Mouse (Mus musculus) intestine, postnatal 0 days (tissue): Measurements from ENCODE around the gene Hoxc9. TPM values are rescaled to one million over a fixed set of nuclear protein-coding genes. Genes with fewer than 3 reads are reported as not detected.

Experiments
- ATAC-seq: fragments of 200-750 bp; cut with Nextera tagmentation; 2 replicates; pipeline ENCODE4 v1.8.0; 2017; ENCODE audit warnings: mild to moderate bottlenecking, moderate TSS enrichment, moderate library complexity
- H3K27ac ChIP-seq: fragments of 300-500 bp; sonication (generic); 2 replicates; pipeline ENCODE4 v1.5.1; 2014; ENCODE audit warnings: mild to moderate bottlenecking, low read depth, low read length, moderate library complexity
- H3K27me3 ChIP-seq: fragments of 300-500 bp; sonication (generic); replicated peaks from 2 replicates; pipeline ENCODE4 v1.6.1; 2014; ENCODE audit warnings: low read length, mixed read lengths; ENCODE audit not compliant: control insufficient read depth, insufficient read depth
- H3K36me3 ChIP-seq: fragments of 300-500 bp; sonication (generic); 2 replicates; pipeline ENCODE4 v1.6.1; 2014; ENCODE audit warnings: mild to moderate bottlenecking, moderate library complexity; ENCODE audit not compliant: control insufficient read depth, insufficient read depth
- H3K4me1 ChIP-seq: fragments of 300-500 bp; sonication (generic); replicated peaks from 2 replicates; pipeline ENCODE4 v1.6.1; 2014; ENCODE audit warnings: antibody characterized with exemption, low read length, mixed read lengths; ENCODE audit not compliant: control insufficient read depth, insufficient read depth
- H3K4me2 ChIP-seq: fragments of 300-500 bp; sonication (generic); replicated peaks from 2 replicates; pipeline ENCODE4 v1.6.1; 2014; ENCODE audit warnings: low read depth, mild to moderate bottlenecking, moderate library complexity
- H3K4me3 ChIP-seq: fragments of 300-500 bp; sonication (generic); 2 replicates; pipeline ENCODE4 v1.5.1; 2014; ENCODE audit warnings: low read depth, low read length
- H3K9ac ChIP-seq: fragments of 300-500 bp; sonication (generic); 2 replicates; pipeline ENCODE4 v1.6.1; 2014; ENCODE audit warnings: mild to moderate bottlenecking, low read depth, low read length
- H3K9me3 ChIP-seq: fragments of 300-500 bp; sonication (generic); 2 replicates; pipeline ENCODE4 v1.6.1; 2016; ENCODE audit warnings: mixed run types; ENCODE audit not compliant: control insufficient read depth
- CTCF ChIP-seq: sonication (generic); IDR thresholded peaks from 2 replicates; pipeline ENCODE4 v1.5.1; 2016; ENCODE audit warnings: low read depth, mild to moderate bottlenecking, control low read depth, antibody characterized with exemption, moderate library complexity
- WGBS: fragments of 180-500 bp; shearing (Covaris S2); extraction: QIAGEN DNeasy Blood & Tissue Kit; methylation state at CpG from one replicate; pipeline ENCODE4 v1.1.7; 2014; 5-methylcytosine and 5-hydroxymethylcytosine counted together
- polyA plus RNA-seq: library from polyadenylated mRNA; unstranded; fragments of >200 nt; fragmentation: Nextera tagmentation; extraction: Ambion mirVana; gene quantifications from 2 replicates; pipeline ENCODE4 v1.2.1, GENCODE M21; 2015

Hoxc9 gene
- polyA plus RNA-seq, 1 experiment from 2014 or later = 0.43 TPM

- no peak overlapping the region for H3K27ac ChIP-seq
- no peak overlapping the region for H3K9ac ChIP-seq
- WGBS = 6% methylated on average over 21 of the region's 21 CpGs
- no peaks in the 10 kb centered on the region for H3K4me1 ChIP-seq
- no peak overlapping the region; the same call in 1 of the 2 replicates for H3K4me2 ChIP-seq
- no peaks in the 10 kb centered on the region for H3K9me3 ChIP-seq
- H3K4me3 ChIP-seq = no peak overlapping the region
- peak; percentile 91 for TF ChIP-seq CTCF
- ATAC-seq = peak; percentile 22; the same call in 1 of the 2 replicates
- H3K27me3 ChIP-seq = peaks cover 97% of the 10 kb centered on the region
- no peaks in the 10 kb centered on the region for H3K36me3 ChIP-seq
These were observed 11.0 kb downstream of the Hoxc9 start for GRCm38 (mm10) chr15:102987124-102987833.

GRCm38 (mm10) chr15:102988078-102988477 lies 11.8 kb downstream of the Hoxc9 start:
- Histone ChIP-seq H3K4me3 (no peak overlapping the region), H3K36me3 (no peaks in the 10 kb centered on the region), H3K4me2 (no peak overlapping the region), H3K9me3 (no peaks in the 10 kb centered on the region), H3K27ac (no peak overlapping the region), H3K27me3 (peaks cover 97% of the 10 kb centered on the region), H3K9ac (no peak overlapping the region), H3K4me1 (no peaks in the 10 kb centered on the region)
- 40% methylated on average over 5 of the region's 5 CpGs for WGBS
- no peak for ATAC-seq
- TF ChIP-seq CTCF = no peak

DNA sequence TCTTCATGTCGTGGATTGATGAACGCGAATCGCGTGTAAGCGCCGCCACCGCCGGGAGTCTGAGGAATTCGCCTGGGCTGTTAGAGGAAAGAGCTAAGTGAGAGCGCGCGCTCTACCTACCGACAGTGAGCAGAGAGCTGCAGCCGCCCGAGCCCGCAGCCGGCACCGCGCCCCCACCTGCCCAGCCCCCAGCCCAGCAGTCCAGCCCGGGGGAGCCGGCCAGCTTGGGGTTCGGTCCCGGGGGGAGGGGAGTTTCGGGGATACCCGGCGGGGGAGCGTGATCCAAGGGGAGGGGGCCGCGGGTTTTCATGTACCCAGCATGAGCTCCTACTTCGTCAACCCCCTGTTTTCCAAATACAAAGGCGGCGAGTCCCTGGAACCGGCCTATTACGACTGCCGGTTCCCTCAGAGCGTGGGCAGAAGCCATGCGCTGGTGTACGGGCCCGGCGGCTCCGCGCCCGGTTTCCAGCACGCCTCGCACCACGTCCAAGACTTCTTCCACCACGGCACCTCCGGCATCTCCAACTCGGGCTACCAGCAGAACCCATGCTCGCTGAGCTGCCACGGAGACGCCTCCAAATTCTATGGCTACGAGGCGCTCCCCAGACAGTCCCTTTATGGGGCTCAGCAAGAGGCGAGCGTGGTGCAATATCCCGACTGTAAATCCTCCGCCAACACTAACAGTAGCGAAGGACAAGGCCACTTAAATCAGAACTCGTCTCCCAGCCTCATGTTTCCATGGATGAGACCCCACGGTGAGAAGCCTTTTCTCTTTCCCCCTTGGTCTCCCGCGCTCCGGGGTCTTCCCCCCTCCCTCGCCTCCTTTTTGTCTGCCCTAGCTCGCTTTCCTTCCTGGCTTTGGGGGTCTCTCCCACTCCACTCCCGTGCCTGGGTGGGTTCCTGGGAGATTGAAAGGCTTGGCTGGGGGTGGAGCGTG lies 14.5 kb downstream of the Hoxc9 start, which contains the start of gene Hoxc8:
Gene Hoxc8, plus strand, starts transcription at position 147 of the 937 bp plus-strand sequence.
- Histone ChIP-seq H3K27ac (no peak within 1 kb of the TSS), H3K9ac (no peak within 1 kb of the TSS), H3K4me3 (peak within 1 kb of the TSS; percentile 35), H3K27me3 (peaks cover 96% of the 10 kb centered on the region), H3K9me3 (no peaks in the 10 kb centered on the region), H3K4me2 (peak within 1 kb of the TSS; percentile 44), H3K4me1 (no peaks in the 10 kb centered on the region), H3K36me3 (no peaks in the 10 kb centered on the region)
- no peak for ATAC-seq
- TF ChIP-seq CTCF = no peak
- 2% methylated on average over 69 of the region's 69 CpGs for WGBS

GRCm38 (mm10) chr15:102991782-102992181 lies 15.5 kb downstream of the Hoxc9 start:
- TF ChIP-seq CTCF = no peak
- no peak for ATAC-seq
- peaks cover 96% of the 10 kb centered on the region for H3K27me3 ChIP-seq
- no peaks in the 10 kb centered on the region for H3K9me3 ChIP-seq
- H3K4me2 ChIP-seq = peak overlapping the region; percentile 44
- H3K9ac ChIP-seq = no peak overlapping the region
- WGBS = 5% methylated on average over 7 of the region's 7 CpGs
- no peaks in the 10 kb centered on the region for H3K4me1 ChIP-seq
- no peaks in the 10 kb centered on the region for H3K36me3 ChIP-seq
- H3K27ac ChIP-seq = no peak overlapping the region
- peak overlapping the region; percentile 35 for H3K4me3 ChIP-seq

GRCm38 (mm10) chr15:102992206-102992605 lies 16.0 kb downstream of the Hoxc9 start:
- H3K4me3 ChIP-seq = peak overlapping the region; percentile 35; the same call in 1 of the 2 replicates
- no peaks in the 10 kb centered on the region for H3K9me3 ChIP-seq
- peak overlapping the region; percentile 44 for H3K4me2 ChIP-seq
- TF ChIP-seq CTCF = no peak
- no peak overlapping the region for H3K9ac ChIP-seq
- WGBS = 8% methylated on average over 11 of the region's 11 CpGs
- no peaks in the 10 kb centered on the region for H3K4me1 ChIP-seq
- H3K27ac ChIP-seq = no peak overlapping the region
- peaks cover 96% of the 10 kb centered on the region for H3K27me3 ChIP-seq
- no peak for ATAC-seq
- H3K36me3 ChIP-seq = no peaks in the 10 kb centered on the region

DNA sequence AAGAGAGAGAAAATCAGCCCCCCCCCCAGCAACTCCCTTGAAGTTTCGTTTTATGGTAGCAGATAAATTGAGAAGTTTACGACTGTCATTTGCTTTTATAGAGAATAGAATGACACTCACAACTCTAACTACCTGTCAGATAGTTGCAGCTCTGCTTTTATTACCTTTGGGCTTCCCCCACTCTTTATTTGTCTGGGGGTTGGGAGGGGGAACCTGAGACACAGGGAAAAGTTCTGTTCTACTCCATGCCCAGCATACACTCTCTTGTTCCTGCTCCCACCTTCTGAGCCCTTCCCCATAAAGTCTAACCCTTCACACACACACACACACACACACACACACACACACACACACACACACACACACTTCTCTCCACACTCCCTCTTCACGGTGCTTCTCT lies 16.6 kb downstream of the Hoxc9 start:
- H3K4me2 ChIP-seq = 0 out of 2 replicates have a peak overlapping the region, but pooled peaks have one; percentile 44
- H3K9me3 ChIP-seq = 0 out of 2 replicates have a peak, but pooled peaks cover 2% of the 10 kb centered on the region
- no peaks in the 10 kb centered on the region for H3K36me3 ChIP-seq
- H3K27ac ChIP-seq = no peak overlapping the region
- WGBS = 8% methylated on average over 3 of the region's 3 CpGs
- peaks cover 96% of the 10 kb centered on the region for H3K27me3 ChIP-seq
- H3K9ac ChIP-seq = no peak overlapping the region
- H3K4me3 ChIP-seq = no peak overlapping the region
- ATAC-seq = no peak
- H3K4me1 ChIP-seq = no peaks in the 10 kb centered on the region
- no peak for TF ChIP-seq CTCF
